Mouse (Mus musculus) ovary, postnatal 10 days (tissue): ENCODE results near the gene Casz1.

Experiments
- DNase-seq: peaks from one replicate; pipeline ENCODE4 v3.0.0; 2022; ENCODE audit warnings: low spot score

Gene Casz1

GRCm38 (mm10) chr4:148906806-148907205 lies 102.6 kb downstream of the Casz1 start:
- no peak for DNase-seq

GRCm38 (mm10) chr4:148908214-148908681 lies 104.0 kb downstream of the Casz1 start:
- no peak for DNase-seq

- DNase-seq: no peak
Observed at GRCm38 (mm10) chr4:148908760-148909510, 104.7 kb downstream of the Casz1 start.

GRCm38 (mm10) chr4:148909566-148909965 lies 105.3 kb downstream of the Casz1 start:
- no peak for DNase-seq

- DNase-seq: no peak
Observed at GRCm38 (mm10) chr4:148912134-148912533, 107.9 kb downstream of the Casz1 start.

GRCm38 (mm10) chr4:148912826-148913590 lies 108.8 kb downstream of the Casz1 start:
- DNase-seq: no peak

- no peak for DNase-seq
Observed at GRCm38 (mm10) chr4:148914863-148915622, 110.8 kb downstream of the Casz1 start.

- DNase-seq: no peak
Observed at GRCm38 (mm10) chr4:148915849-148916248, 111.6 kb downstream of the Casz1 start.

DNA sequence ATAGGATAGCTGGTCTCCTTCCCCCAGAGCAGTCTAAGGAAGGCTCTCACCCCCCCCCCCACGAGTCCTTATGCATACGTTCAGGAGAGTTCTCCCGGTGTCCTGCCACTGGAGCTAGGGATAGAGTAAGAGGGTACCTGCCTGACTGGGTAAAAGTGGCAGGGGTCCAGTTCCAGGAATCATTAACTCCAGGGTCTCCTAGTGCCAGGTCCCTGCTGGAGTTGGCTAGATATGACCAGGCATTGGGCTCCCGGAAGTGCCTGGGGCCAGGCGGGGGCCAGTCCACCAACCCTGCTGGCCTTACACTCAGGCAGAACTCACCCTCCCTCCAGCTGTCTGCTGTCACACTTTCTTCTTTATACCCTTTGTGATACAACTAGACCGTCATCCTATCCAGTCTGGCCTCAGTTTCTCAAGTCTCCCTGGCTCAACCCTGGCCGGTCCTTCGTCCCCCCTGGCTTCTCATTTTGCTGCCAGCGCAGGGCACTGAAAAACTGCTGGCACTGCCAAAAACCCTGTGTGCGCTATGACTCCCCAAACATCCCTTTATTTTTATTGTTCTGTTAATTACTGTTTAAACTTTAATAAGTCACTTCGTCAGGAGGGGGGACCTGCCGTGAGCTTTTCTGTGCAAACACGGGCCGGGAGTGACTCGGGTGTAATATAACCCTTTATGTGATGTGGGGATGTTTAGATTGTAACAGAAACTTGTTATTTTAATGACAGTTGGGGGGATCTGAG lies 114.6 kb downstream of the Casz1 start:
- DNase-seq: no peak

DNA sequence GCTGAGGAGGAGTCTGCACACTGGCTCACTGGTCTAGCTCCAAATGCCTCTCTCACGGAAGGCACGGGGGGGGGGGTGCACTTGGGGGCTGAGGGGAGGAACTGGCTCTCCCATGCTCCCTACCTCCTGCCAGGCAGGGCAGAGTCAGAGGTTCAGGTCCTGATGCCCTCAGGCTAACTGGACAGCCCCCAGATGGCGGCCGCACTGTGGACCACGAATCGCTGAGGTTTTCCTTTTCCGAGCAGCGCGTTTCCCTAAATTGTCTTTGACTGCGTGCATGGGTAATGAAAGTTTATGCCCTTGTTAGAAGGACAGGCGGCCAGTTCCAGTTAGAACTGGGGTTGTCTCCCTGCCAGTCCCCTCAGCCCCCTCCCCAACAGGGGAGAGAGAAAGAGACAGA lies 116.4 kb downstream of the Casz1 start:
- no peak for DNase-seq

DNA sequence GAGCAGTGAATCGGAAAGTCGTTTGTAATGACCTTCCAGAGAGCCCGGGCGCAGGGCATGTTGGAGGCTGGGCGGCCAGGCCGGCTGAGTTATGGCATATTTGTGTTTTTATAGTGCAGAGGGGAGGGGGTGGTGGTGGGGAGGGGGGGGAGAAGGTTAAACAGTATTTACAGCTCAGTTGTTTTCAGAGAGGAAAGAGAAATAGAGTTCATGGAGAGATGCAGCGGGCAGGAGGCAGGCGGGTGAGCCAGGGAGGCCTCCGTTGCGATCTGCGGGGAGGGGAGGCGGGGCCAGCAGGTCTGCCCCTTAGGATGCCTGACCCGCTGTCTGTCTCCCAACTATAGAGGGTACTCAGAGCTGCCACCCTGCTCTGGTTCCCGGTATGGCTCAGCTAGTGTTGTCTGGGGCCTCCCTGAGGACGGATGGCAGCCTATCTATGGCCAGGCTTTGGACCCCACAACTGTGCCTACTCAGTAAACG lies 118.0 kb downstream of the Casz1 start:
- DNase-seq: no peak

- DNase-seq: no peak
Observed at GRCm38 (mm10) chr4:148923414-148923813, 119.2 kb downstream of the Casz1 start.

DNA sequence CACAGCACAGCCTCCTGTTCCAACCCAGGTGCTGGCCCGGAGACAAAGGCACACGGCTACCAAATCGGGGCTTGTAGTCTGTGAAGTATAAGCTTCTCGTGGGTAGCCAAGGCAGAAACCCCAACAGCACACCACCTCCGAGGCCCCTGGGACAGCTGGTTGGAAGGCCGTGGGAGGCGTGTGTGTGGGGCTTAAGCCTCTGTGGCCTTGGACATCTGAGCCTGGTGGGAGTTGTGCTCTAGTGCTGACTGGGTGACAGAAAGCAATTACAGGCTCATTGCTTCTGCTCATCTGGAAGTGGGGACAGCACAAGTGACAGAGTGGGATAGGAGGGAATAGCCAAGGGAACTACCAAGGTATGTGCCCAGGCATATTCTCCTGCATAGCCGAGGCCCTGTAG lies 119.7 kb downstream of the Casz1 start:
- no peak for DNase-seq

GRCm38 (mm10) chr4:148925589-148926359 lies 121.5 kb downstream of the Casz1 start:
- no peak for DNase-seq

DNA sequence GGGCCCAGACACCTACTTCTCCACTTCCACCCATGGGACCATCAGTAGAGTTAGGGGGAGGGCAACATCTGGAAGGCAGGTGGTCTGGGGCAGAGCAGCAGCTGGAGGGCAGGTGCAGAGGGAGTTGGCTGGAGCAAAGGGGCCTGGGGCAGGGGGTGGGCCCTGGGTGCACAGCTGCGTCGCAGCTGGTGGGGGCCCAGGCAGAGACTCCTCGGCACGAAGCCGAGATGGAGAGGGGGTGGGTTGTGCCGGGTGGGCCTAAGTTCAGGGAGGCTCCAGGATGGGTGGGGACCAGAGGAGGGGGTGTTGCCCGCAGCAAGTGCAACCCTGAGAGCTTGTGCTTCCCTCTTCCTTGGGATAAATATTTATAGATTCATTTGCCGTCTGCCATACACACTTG lies 122.2 kb downstream of the Casz1 start:
- no peak for DNase-seq

- DNase-seq: no peak
Observed at GRCm38 (mm10) chr4:148928316-148928715, 124.1 kb downstream of the Casz1 start.

GRCm38 (mm10) chr4:148928876-148929275 lies 124.6 kb downstream of the Casz1 start:
- no peak for DNase-seq

- no peak for DNase-seq
Observed at GRCm38 (mm10) chr4:148930721-148931229, 126.5 kb downstream of the Casz1 start.

- DNase-seq: no peak
Observed at GRCm38 (mm10) chr4:148933109-148933508, 128.9 kb downstream of the Casz1 start.

GRCm38 (mm10) chr4:148935211-148935610 lies 131.0 kb downstream of the Casz1 start:
- no peak for DNase-seq

- no peak for DNase-seq
Observed at GRCm38 (mm10) chr4:148936111-148936510, 131.9 kb downstream of the Casz1 start.
